Mouse (Mus musculus): ENCODE measurements around the gene Wscd2. TPM values are rescaled to one million over a fixed set of nuclear protein-coding genes. Genes with fewer than 3 reads are reported as not detected.

Gene Wscd2
- polyA plus RNA-seq, 1 experiment from 2014 or later, result 8.4 TPM

DNA sequence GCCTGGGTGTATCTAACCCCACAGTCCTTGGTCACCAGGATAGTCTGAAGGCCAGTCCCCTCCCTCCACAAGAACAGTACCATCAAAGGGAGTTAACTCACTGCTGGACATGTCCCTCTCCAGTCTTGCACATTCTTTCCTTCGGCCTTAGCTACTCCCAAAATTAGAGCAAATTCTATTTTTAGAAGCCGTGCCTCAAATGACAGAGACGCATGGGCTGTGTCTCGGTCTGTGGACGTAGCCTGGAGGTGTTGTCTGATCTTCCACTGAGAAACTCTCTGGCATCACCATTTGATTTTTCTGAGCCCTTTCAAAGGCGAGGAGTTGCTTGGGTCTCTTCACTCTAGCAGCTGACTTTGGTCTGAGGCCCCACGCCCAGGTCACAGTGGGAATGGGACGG is 2.3 kb upstream of the Wscd2 start:
- Histone ChIP-seq H3K27me3 (no peaks in the 10 kb centered on the region), H3K9me3 (no peaks in the 10 kb centered on the region), H3K4me3 (no peak overlapping the region), H3K36me3 (no peaks in the 10 kb centered on the region), H3K4me2 (replicated peaks) (no peak overlapping the region), H3K9ac (replicated peaks) (no peak overlapping the region), H3K27ac (replicated peaks) (no peak overlapping the region), H3K4me1 (peaks cover 27% of the 10 kb centered on the region)
- 86% methylated on average over 8 of the region's 8 CpGs for WGBS
- no peak for ATAC-seq (replicated peaks)

DNA sequence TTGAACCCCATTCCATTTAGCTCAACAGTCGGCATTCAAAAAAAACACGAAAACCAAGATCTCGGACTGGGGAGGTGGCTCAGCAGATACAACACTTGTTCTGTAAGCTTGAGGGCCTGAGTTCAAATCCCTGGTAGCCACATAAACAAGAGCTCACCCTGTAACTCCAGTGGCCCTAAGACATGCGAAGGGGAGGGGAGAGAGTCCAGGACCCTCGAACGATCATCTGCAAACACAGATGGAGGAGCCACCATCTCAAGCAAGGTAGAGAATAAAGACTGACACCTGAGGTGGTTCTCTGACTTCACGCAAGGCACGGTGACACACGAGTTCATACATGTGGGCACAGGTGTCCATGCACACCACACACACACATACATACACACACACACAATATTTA is 516 bp upstream of the Wscd2 start:
- 94% methylated on average over 9 of the region's 9 CpGs for WGBS

DNA sequence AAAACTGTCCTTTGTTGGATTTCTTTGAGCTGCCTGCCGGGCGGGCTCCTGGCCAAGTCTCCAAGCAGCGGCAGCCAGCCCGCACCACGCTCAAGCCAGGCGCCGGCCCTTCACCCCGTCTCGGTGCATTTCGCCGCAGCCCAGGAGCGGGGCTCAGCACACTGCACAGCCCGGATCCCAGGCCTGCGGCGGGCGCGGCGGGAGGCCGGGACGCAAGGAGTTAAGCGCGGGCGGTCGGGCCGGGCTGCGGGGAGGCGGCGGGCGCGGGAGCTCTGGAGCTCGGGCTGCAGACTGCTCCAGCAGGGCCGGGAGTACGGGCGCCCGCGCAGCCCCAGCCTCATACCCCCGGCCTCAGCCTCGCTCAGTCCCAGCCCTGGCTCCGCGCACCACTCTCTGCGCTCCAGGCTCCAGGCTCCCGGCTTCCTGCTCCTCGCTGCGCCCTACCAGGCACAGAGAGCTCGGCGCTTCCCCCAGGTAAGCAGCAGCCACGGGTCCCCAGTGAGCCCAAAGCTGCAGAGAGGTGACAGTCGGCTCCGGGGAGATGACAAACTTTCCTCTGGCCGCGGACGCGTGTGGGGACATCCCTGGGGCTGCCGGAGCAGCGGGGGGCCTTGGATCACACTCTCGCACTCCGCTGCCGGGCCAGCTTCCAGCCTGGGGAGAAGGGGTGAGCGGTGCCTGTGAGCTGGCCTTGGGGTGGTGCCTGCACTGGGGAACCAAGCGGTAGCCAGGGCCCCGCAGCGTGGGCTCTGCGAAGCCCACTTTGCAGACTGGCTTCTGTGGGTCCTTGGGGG is 531 bp downstream of the Wscd2 start:
- peaks cover 40% of the 10 kb centered on the region for H3K4me1 ChIP-seq
- 1% methylated on average over 63 of the region's 63 CpGs for WGBS
- ATAC-seq (replicated peaks), result peak; percentile 88

More for the DNA sequence above, 516 bp upstream of the Wscd2 start:
- ATAC-seq (replicated peaks), result no peak
- Histone ChIP-seq H3K36me3 (no peaks in the 10 kb centered on the region), H3K4me2 (replicated peaks) (no peak overlapping the region), H3K9ac (replicated peaks) (no peak overlapping the region), H3K27ac (replicated peaks) (no peak overlapping the region), H3K27me3 (no peaks in the 10 kb centered on the region), H3K4me3 (no peak overlapping the region), H3K9me3 (no peaks in the 10 kb centered on the region), H3K4me1 (peaks cover 40% of the 10 kb centered on the region)

DNA sequence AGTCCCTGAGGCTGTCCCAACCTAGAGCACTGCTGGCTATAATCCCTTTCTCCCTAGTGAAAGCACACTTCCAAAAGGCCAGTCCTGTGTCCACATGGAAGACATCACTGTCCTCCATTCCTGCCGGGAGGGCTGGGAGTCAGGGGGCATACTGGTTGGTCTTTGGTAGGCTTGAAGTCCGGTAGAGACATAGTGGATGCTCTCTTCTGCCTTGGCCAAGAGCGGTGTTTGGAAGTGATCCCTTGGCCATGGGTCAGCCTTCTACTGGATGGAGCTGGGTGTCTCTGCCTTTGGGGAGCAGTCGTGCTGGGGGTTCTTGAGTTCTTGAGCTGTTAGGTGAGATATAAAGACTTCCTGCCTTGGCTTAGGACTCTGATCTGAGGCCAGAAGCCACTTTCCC is 1.4 kb downstream of the Wscd2 start:
- Histone ChIP-seq H3K27me3 (no peaks in the 10 kb centered on the region), H3K27ac (replicated peaks) (no peak overlapping the region), H3K4me3 (peak overlapping the region; percentile 56), H3K9me3 (no peaks in the 10 kb centered on the region), H3K4me1 (peaks cover 40% of the 10 kb centered on the region), H3K36me3 (no peaks in the 10 kb centered on the region), H3K9ac (replicated peaks) (peak overlapping the region; percentile 68), H3K4me2 (replicated peaks) (peak overlapping the region; percentile 93)
- WGBS, result 69% methylated on average over 4 of the region's 4 CpGs
- no peak for ATAC-seq (replicated peaks)

More for the DNA sequence above, 531 bp downstream of the Wscd2 start:
- H3K4me3 ChIP-seq, result peak overlapping the region; percentile 56
- peak overlapping the region; percentile 78 for H3K27ac ChIP-seq (replicated peaks)
- no peaks in the 10 kb centered on the region for H3K9me3 ChIP-seq
- H3K9ac ChIP-seq (replicated peaks), result peak overlapping the region; percentile 68
- no peaks in the 10 kb centered on the region for H3K27me3 ChIP-seq
- no peaks in the 10 kb centered on the region for H3K36me3 ChIP-seq
- H3K4me2 ChIP-seq (replicated peaks), result peak overlapping the region; percentile 93

DNA sequence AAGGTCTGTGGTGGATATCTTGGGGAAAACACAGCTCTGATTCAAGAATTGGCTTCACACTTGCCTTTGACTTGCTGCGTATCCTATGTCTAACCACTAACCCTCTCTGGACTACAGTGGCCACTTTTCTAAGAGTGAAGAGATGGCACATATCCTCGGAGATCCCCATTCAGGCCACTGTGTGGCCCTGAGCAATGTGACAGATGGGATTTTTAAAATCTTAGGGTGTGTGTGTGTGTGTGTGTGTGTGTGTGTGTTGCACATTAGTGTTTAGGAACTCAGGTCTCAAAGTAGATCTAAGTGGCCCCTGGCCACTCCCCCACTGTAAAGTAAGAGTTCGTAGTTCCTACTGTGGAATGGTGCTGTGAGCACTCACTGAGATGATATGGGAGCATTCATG is 1.9 kb downstream of the Wscd2 start:
- Histone ChIP-seq H3K9ac (replicated peaks) (no peak overlapping the region), H3K4me2 (replicated peaks) (peak overlapping the region; percentile 93), H3K27me3 (no peaks in the 10 kb centered on the region), H3K36me3 (no peaks in the 10 kb centered on the region), H3K27ac (replicated peaks) (0 out of 2 replicates have a peak overlapping the region, but pooled peaks have one; percentile 47), H3K4me1 (peaks cover 40% of the 10 kb centered on the region), H3K4me3 (peak overlapping the region; percentile 56; the same call in 1 of the 2 replicates), H3K9me3 (no peaks in the 10 kb centered on the region)
- ATAC-seq (replicated peaks), result no peak
- 79% methylated on average over 3 of the region's 3 CpGs for WGBS

DNA sequence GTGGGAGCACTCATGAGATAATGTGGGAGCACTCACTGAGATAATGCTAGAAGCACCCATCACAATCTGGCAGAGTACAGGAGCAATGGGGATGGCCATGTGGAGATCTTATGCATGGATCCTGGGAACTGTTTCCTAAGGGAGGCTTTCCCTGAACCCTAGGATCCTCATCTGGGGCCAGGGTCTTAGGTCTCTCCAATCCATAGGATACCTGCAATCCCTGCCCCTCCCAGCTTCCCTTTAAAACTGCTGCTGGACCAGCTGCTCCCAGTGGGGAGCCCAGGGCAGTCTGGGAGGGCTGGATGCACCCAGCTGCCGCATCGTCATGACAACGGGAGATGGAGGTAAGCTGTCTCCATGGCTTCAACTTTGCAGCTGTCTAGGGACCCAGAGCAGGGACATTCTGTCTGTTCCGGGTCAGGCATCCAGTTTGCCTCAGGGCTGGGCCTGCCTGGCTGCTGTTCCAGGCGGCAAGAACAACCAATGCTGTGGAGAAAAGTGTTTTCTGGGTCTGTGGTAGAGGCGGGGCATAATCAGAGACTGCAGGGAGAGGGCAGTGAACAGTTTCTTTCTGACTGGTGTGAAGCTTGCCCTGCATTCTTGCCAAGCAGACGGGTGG is 2.4 kb downstream of the Wscd2 start:
- 6% methylated on average over 7 of the region's 7 CpGs for WGBS
- no peaks in the 10 kb centered on the region for H3K36me3 ChIP-seq
- H3K27me3 ChIP-seq, result no peaks in the 10 kb centered on the region
- ATAC-seq (replicated peaks), result peak; percentile 23; the same call in 1 of the 2 replicates
- no peaks in the 10 kb centered on the region for H3K9me3 ChIP-seq
- H3K4me2 ChIP-seq (replicated peaks), result peak overlapping the region; percentile 93
- H3K9ac ChIP-seq (replicated peaks), result peak overlapping the region; percentile 33
- peaks cover 40% of the 10 kb centered on the region for H3K4me1 ChIP-seq
- H3K4me3 ChIP-seq, result peak overlapping the region; percentile 56
- H3K27ac ChIP-seq (replicated peaks), result peak overlapping the region; percentile 47; the same call in 1 of the 2 replicates

DNA sequence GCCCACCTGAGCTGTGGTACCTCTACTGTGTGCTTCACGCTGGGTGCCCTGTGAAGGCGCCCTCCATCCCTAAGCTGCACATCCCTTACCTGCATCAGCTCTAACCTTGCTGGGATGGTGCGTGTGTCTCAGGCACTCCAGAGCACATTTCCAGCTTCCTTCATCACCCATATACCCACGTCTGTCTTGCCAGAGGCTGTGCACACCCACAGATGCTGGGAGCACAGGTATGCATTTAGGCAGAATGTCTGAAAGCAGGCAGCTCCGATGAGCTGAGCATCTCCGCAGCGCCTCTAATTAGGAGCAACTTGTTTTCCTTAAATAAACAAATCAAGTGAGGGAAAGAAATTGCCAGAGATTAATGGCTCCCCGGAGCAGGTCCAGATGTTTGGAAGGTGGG is 3.9 kb downstream of the Wscd2 start:
- ATAC-seq (replicated peaks), result no peak
- peak overlapping the region; percentile 93 for H3K4me2 ChIP-seq (replicated peaks)
- H3K36me3 ChIP-seq, result no peaks in the 10 kb centered on the region
- H3K4me3 ChIP-seq, result no peak overlapping the region
- no peaks in the 10 kb centered on the region for H3K27me3 ChIP-seq
- 69% methylated on average over 8 of the region's 8 CpGs for WGBS
- H3K4me1 ChIP-seq, result peaks cover 40% of the 10 kb centered on the region
- H3K9me3 ChIP-seq, result no peaks in the 10 kb centered on the region
- H3K27ac ChIP-seq (replicated peaks), result no peak overlapping the region
- no peak overlapping the region for H3K9ac ChIP-seq (replicated peaks)

DNA sequence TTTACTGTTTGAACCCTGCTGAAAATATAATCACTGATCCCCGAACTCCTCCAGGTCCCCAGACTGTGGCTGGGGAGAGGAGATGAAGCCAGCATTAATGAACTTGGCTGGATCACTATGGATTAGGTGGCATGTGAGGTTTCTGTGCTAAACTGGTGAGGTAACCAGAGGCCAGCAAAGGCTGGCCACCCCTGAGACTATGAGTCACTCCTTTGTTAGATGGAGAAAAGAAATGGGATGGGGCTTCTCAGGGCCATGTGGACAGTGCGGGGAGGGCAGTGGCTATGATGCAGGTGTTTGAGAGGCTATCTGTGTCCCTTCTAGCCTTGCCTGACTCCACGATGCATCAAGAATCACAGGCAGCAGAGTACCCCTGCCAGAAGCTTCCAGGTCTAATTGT is 6.8 kb downstream of the Wscd2 start:
- Histone ChIP-seq H3K9me3 (no peaks in the 10 kb centered on the region), H3K36me3 (no peaks in the 10 kb centered on the region), H3K4me2 (replicated peaks) (no peak overlapping the region), H3K4me1 (peaks cover 23% of the 10 kb centered on the region), H3K27me3 (no peaks in the 10 kb centered on the region), H3K9ac (replicated peaks) (no peak overlapping the region), H3K27ac (replicated peaks) (no peak overlapping the region), H3K4me3 (no peak overlapping the region)
- WGBS, result 43% methylated on average over 3 of the region's 3 CpGs
- ATAC-seq (replicated peaks), result no peak

DNA sequence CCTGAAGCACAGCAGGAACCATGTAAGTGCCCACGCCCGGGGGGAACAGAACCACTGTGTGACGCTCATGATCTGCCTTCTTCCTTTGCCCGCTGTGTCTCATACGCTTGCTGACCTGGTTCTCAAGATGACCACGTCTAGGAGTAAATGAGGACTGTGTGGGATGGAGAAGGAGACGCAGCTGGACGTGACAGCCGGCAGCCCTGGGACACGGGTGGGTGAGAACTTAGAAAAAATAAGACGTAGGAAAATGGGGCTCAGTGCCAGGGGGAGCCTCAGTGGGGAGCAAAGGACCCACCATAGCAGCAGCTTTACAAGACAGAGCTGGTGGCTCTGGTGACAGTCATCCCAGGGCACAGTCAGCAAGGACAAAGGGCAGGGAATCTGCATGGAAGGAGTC is 9.3 kb downstream of the Wscd2 start:
- H3K4me2 ChIP-seq (replicated peaks), result no peak overlapping the region
- peaks cover 18% of the 10 kb centered on the region for H3K4me1 ChIP-seq
- no peaks in the 10 kb centered on the region for H3K9me3 ChIP-seq
- no peak for ATAC-seq (replicated peaks)
- no peak overlapping the region for H3K27ac ChIP-seq (replicated peaks)
- no peaks in the 10 kb centered on the region for H3K36me3 ChIP-seq
- H3K27me3 ChIP-seq, result no peaks in the 10 kb centered on the region
- H3K9ac ChIP-seq (replicated peaks), result no peak overlapping the region
- WGBS, result 88% methylated on average over 11 of the region's 11 CpGs
- no peak overlapping the region for H3K4me3 ChIP-seq

DNA sequence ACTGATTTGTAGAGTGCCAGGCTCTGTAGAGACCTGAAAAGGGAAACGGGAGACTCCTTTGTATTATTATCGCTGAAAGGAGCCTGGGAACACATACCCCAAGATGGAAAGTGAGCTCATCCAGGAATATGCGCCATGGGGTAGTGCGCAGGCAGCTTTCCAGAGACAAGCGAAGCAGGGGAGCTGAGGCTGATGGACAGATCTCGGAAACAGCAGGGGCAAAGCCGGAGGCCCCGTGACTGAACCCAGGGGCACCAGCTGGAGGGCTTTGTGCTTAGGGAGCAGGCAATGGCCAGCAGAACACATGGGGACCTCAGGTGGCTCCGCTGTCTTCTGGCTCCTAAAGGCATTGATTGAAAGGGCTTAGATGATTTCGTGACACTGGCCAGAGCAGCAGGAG is 13.1 kb downstream of the Wscd2 start:
- 0 out of 2 replicates have a peak, but pooled peaks have one; percentile 15 for ATAC-seq (replicated peaks)
- Histone ChIP-seq H3K4me2 (replicated peaks) (peak overlapping the region; percentile 30), H3K27me3 (no peaks in the 10 kb centered on the region), H3K4me1 (peaks cover 28% of the 10 kb centered on the region), H3K9me3 (no peaks in the 10 kb centered on the region), H3K36me3 (no peaks in the 10 kb centered on the region), H3K27ac (replicated peaks) (peak overlapping the region; percentile 47; the same call in 1 of the 2 replicates), H3K9ac (replicated peaks) (peak overlapping the region; percentile 34), H3K4me3 (no peak overlapping the region)
- WGBS, result 3% methylated on average over 10 of the region's 10 CpGs

DNA sequence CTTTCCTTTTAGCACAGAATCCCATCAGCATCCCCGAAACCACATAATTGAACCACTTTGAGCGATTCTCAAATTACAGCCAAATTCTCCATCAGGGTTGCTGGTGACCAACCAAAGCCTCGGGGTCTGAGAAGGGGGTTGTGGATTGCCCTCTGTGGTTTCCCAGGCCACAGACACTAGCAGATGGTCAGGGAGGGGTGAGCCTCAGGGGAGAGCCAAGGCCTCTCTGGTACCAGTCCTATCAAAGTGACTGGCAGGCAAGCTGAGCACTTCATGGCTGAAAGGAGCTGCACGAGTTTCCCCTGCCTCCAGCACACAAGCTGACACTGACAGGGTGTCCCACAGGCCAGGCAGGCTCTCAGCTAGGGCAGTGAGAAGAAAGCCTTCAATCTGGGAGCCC is 14.5 kb downstream of the Wscd2 start:
- H3K36me3 ChIP-seq, result no peaks in the 10 kb centered on the region
- H3K4me2 ChIP-seq (replicated peaks), result no peak overlapping the region
- peak overlapping the region; percentile 60 for H3K27ac ChIP-seq (replicated peaks)
- ATAC-seq (replicated peaks), result peak; percentile 57
- H3K27me3 ChIP-seq, result no peaks in the 10 kb centered on the region
- H3K4me3 ChIP-seq, result no peak overlapping the region
- H3K9ac ChIP-seq (replicated peaks), result no peak overlapping the region
- WGBS, result 16% methylated on average over 4 of the region's 4 CpGs
- no peaks in the 10 kb centered on the region for H3K9me3 ChIP-seq
- peaks cover 28% of the 10 kb centered on the region for H3K4me1 ChIP-seq

DNA sequence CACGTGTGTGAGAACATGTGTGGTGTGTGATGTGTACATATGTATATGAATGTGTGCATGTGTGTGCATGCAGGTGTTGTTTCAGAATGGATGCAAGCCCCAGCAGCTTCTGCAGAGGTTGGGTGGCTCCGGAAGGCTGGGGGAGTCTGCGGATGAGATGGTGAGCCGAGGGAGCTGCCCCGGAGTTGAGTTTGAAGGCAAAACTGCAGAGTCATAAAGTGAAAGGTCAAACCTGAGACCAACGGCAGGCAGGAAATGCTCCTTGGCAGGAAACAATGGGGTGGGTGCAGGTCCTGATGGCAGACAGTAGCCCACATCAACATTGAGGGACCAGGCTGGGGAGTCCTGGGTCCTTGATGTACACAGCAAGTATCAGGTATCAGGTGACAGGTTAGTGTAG is 15.9 kb downstream of the Wscd2 start:
- Histone ChIP-seq H3K9ac (replicated peaks) (no peak overlapping the region), H3K27ac (replicated peaks) (no peak overlapping the region)
- 85% methylated on average over 6 of the region's 6 CpGs for WGBS

More for the DNA sequence above, 15.9 kb downstream of the Wscd2 start:
- no peak overlapping the region for H3K4me3 ChIP-seq
- H3K4me1 ChIP-seq, result peaks cover 28% of the 10 kb centered on the region
- H3K4me2 ChIP-seq (replicated peaks), result no peak overlapping the region
- H3K36me3 ChIP-seq, result no peaks in the 10 kb centered on the region
- no peaks in the 10 kb centered on the region for H3K27me3 ChIP-seq
- no peak for ATAC-seq (replicated peaks)
- no peaks in the 10 kb centered on the region for H3K9me3 ChIP-seq

All from forebrain, embryonic 15.5 days (tissue).